Mouse (Mus musculus) layer of hippocampus, postnatal 25 days (tissue): ENCODE data around the gene Rhbdl1. TPM values are rescaled to one million over a fixed set of nuclear protein-coding genes. Genes with fewer than 3 reads are reported as not detected.
A peak's percentile ranks its signal among the peaks of the same experiment; 100 is the strongest.
"Not testable (repeated sequence)": the region's sequence is repeated elsewhere in the genome, so short reads cannot be mapped to it uniquely, and the experiment has no call there.

Experiments
- DNase-seq, 2 experiments: peaks; one replicate each; pipeline ENCODE4 v3.0.0; 2022; ENCODE audit warnings: mixed read lengths in 2 of 2, low spot score in 1 of 2; ENCODE audit errors: extremely low spot score in 1 of 2
- total RNA-seq, 2 experiments: library from RNA; stranded (reverse); gene quantifications; 2 replicates each; pipeline ENCODE4 v1.2.3; 2021

Rhbdl1 gene
- total RNA-seq, 2 experiments from 2014 or later = 62.3 to 68.3 TPM

DNA sequence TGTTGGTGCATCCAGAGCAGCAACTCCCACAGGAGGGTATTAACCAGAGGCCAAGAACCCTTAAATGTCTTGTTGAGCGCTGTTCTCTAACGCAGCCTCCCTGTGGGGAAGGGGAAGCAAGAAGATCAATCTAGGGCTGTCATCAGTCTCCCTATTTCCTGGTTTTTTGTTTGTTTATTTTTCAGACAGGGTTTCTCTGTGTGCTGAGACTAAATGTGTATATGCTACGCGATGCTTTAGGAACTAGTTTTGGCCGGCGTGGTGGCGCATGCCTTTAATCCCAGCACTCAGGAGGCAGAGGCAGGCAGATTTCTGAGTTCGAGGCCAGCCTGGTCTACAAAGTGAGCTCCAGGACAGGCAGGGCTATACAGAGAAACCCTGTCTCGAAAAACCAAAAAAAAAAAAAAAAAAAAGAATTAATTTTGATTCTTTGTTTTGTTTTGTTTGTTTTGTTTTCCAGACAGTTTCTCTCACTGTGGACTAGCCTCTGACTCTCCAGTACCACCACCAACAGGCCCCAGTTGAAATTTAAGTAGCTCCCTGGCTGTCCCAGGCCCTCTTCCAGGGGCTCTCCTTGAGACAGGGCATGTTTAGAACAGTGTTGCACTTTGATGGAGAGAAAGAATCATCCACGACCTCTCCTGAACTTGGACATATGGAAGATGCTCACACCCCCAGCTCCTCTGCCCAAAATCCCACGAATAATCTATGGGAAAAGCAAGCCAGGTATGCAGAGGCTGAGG, 36.5 kb upstream of the Rhbdl1 start:
- no peak for DNase-seq

DNA sequence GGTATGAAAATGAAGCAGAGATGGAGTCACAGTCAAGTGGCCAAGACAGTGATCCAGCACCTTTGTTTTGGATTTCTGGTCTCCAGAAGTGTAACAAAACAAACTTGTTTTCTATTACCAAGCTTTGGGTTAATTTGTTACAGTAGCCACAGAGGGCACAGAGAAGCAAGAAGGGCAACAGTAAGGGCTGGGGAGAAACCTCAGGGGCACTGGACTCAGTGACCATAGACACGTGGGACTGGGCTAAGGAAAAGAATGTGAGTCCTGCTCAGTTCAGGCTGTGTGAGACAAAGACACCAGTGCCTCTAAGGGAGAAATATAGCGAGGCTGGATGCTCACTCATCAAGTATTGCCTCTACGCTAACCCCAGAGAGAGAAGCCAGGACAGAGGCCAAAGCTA, 35.6 kb upstream of the Rhbdl1 start:
- DNase-seq = no peak

DNA sequence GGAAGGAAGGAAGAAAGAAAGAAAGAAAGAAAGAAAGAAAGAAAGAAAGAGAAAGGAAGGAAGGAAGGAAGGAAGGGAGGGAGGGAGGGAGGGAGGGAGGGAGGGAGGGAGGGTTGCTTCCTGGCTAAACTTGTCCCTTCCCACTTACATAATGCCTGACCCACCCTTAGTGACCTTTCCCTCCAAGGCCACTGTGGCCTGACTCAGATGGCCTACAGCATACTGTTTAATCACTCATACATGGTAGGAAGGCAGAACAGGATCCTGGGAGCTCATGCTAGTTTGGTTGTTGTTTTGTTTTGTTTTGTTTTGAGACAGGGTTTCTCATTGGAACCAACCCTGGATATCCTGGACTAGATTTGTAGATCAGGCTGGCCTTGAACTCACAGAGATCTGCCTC, 34.5 kb upstream of the Rhbdl1 start:
- not testable (repeated sequence) for DNase-seq

DNA sequence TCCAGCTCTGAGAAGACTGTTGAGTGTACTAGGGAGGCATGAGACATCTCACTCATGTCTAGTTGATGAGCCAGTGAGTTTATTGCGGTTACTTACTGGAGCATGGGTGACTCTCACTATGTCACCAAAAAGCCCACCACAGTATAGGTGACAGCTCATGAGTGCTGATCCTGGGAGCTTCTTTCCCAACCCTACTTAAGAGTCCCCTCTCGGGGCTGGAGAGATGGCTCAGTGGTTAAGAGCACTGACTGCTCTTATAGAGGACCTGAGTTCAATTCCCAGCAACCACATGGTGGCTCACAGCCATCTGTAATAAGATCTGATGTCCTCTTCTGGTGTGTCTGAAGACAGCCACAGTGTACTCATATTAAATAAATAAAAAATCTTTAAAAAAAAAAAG, 32.9 kb upstream of the Rhbdl1 start:
- no peak for DNase-seq

DNA sequence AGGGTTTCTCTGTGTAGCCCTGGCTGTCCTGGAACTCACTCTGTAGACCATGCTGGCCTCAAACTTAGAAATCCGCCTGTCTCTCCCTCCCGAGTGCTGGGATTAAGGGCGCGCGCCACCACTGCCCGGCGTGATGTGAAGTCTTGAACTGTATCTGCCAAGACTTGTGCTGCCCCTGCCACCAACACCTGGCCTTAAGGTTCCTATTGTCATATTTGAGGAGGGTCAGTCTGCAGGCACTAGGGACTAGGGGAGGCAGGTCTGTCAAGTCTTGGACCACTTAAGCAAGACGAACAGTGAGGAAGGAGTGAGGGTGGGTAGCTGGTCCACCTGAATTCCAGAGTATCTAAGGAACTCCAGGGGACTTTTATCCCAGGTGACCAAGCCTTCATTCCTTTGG, 32.4 kb upstream of the Rhbdl1 start:
- DNase-seq = no peak

DNA sequence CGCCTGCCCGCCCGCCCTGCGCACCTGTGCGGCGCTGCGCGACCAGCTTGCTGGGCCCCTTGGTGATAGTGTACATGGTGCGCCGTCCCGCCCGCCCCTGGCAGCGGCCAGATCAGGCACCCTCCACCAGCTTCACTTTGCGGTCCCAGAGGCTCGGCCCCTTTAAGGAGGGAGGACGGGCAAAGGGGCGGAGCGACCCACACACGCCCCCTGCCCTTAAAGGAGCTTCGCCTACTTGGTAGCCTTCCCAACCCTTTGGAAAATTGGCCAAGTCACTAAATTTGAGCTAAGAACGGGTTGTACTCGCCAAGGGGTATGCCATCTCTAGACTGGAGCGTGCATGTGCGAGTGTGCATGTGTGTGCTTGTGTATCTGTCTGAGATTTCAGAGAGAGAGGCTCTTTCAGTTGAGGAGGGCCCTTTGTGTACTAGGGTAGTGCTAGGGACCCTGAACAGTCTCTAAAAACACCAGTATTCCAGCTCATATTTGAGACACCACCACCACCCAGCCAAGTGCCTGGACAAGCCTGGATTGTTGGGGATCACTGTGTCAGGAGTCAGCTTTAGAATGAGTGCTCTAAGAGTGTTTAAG, 31.6 kb upstream of the Rhbdl1 start, which contains the start of gene Mcrip2:
Mcrip2 (minus strand) TSS at position 164 of the 591 bp plus-strand sequence.
- peak; percentile 62 to 64 for DNase-seq

DNA sequence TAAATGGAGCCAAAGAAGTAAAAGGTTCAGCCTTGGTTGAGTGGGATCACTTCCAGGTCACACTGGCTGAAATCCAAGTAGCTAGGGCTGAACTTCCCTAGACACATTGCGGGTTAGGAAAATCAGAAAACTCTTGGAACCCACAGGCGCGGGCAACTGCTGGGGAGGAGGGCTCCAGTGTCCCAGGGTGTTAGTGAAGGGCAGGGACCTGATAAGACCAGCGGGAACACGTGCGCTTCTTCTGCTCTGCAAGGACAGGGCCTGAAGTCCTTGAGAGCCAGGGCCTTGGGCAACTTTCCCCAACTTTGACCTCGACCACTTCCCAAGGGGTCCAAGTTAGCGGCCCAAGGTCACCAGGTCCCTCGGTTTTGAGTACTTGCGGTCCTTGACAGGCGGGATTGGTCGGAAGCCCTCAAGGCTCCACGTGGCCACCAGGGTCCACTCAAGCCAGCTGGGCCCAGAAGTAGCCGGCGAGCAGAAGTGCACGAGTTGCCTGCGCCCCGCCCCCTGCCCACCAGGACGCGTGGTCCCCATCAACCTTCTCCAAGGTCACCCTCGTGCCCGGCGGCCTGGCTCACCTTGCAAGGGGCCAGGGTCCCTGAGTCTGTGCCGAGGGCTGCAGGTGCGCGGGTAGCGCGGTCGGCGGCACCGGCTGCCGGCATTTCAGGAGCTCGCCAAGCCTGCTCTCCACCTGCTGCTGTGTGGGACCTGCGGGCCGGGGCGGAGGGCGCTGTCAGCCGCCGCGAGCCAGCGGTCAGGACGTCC, 30.9 kb upstream of the Rhbdl1 start:
- DNase-seq = no peak

DNA sequence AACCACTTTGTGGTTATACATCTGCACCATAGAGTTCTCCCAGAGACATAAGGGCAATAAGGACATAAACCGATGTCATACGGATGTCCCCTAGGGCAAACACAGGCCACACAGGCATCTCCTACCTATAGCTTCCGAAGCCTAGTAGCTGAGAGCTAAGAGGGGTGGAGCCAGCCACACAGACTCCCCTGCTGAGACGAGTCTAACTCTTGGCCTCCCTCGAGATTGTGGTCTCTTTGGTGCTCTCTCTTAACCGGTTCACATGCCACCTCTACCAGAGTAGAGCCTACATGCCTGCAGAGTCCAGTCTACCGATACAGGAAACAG, 30.4 kb upstream of the Rhbdl1 start:
- DNase-seq = no peak

DNA sequence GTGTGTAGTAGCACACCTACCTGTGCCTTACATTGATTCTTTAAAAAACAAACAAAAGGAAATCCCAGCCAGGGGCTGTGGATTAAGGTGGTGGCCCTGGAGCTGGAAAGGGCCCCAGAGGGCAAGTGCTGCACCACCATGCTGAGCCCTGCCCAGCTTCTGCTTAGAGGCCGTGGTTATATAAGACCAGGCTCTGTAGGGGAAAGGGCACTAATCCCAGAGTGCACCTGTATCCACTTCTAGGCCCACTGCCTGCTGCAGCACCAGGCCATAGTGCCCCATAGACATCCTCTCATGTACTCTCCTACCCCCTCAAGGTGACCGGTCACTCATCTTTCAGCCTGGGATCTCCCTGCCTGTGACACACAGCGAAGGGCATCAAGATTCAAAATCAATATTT, 29.1 kb upstream of the Rhbdl1 start:
- DNase-seq = no peak

DNA sequence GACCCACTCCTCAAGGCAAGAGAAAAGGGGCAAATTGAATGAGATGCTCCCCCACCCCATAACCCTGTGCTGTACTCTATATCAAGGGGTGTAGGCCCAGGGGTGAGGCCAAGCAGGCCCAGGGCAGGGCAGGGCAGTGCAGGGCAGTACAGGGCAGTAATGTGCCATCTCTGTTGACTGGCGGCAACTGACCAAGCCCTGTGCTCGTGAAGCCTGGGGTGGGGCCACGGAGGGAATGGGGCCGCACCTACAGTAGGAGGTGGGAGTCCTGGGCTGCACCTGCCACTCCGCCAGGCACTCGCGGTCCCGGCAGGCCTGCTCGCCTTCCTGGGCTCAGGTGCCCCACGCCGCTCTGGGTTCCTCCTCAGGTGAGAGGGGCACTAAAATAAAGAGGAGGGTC, 28.2 kb upstream of the Rhbdl1 start:
- DNase-seq = no peak

DNA sequence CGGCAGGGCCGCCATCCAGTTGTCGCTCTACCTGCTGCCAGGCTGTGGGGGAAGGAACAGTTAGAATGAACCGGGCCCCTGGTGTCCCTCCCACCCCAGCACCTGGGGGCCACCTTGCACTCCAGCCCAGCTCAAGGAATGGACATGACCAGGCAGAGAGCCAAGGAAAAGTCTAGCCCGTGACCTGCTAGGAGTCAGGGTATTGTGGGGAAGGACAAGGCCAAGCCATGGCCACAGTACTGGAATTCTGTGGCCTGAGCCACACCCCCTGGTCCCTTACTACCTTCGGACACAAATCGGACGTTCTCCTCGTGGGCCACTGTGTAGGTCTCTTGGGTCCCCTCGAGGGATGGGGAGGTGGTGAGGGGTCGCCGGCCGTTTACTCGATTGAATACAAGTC, 27.2 kb upstream of the Rhbdl1 start:
- no peak for DNase-seq

DNA sequence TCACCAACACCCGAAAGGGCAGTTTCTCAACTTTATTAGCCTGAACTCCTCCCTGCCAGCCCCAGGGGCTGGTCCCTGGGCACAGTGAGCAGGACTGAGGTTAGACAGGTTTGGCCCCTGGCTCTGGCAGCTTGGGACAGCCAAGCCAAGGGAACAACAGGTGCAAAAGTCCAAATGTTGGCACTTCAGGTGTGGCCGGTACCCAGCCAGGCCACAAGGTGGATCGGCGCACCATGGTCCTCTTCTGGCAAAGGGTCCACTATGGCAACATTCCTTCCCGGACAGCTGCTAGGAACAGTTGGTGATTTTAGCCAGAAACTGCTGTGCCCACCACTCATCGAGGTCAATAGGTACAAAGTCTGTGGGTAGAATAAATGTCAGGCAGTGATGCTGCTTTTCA, 26.6 kb upstream of the Rhbdl1 start:
- DNase-seq = no peak

DNA sequence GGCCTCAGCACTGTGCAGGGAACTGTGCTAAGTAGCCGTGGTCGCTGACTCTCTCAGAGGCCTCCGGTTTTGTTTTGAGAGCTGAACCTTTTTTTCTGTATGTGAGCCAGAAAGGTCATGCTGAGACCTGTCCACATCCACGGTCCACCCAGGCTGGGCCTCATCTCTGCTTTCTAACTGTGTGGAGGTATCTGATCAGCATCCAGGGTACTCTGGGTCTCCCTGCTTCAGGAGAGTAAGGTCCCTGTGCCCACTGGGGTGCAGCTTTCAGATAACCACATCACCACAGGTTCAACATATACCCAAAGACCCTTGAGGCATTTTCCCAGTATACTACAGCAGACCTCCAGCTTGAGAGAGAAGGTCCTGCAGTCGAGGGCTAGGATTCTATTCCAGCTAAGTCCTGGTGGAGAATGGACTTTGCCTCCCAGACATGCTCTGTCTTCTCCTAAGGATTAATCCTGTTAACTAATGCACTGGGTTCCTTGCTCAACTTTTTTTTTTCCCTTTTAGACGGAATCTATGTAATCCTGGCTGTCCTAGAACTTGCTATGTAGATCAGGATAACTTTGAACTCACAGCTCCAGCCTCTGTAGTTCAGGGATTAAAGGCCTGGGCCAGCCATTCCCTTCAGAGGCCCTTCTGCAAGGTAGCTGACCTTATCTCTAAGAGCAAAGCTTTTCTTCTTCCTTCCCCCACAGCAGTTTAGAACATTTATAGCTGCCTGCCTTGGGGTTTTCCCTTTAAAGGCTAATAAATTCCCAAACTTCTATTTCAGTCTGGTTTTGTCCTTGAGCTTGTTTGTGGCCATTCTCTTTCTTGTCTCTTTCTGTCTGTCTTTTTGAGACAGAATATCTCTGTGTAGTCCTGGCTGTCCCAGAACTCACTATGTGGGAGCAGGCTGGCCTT, 24.9 kb upstream of the Rhbdl1 start:
- DNase-seq = no peak

DNA sequence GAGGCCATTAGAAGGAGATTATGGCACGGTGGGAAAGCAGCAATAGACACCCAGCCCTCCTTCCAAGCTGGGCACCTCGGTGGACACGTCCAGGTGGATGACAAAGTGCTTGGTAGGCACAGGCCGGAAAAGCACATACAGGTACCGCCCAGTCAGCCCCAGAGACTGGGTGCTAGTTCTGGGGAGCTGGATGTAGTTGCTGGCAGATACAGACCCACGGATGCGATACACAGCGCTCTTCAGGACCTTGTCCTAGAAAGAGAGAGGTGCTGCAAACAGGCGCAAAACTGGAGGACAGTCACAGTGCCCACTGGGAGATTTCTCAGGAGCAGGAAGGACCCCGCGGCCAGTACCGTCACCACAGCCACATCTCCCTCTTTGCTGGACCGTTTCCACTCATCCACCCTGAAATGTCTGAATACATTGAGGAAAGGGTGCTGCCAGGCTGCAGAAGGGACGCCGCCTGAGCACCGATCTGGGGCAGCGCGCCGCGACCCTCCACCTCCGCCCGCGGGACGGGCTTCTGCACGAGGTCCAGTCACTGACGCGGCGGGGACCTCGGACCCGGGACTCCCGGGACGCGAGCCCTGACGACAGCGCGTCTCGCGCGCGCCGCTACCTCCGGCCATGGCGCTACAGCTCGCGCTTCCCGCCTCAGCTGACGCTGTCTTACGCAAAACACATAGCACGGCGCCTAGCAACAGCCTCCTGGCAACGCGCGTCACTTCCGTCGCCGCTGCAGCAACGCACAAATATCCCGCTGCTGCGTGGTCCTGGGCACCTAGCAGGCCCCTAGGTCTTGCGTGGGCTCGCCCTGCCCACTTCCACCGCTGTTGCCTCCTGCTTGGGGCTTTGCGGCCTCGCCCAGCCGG, 24.0 kb upstream of the Rhbdl1 start, which contains the start of gene Wdr90:
Wdr90 (minus strand) TSS at position 670 of the 872 bp plus-strand sequence.
- peak; percentile 84 to 85 for DNase-seq

DNA sequence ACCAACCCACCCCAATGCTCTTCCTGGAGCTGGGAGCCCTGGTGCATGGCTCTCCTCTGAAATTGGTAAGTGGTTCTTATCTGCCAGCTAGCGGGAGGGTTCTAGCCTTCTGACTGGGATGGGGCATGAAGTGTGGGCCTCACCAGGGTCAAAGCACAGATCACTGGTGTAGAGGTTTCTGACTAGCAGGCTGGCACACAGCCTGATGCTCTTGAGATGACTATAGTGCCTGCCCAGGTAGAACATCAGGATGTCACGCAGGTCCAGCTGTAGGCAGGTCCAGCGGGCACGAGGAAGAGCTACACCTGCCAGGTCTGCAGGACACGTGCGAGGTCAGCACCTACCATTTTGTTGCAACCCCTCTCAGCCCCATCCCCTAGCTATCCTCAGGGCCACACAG, 23.1 kb upstream of the Rhbdl1 start:
- DNase-seq = no peak

DNA sequence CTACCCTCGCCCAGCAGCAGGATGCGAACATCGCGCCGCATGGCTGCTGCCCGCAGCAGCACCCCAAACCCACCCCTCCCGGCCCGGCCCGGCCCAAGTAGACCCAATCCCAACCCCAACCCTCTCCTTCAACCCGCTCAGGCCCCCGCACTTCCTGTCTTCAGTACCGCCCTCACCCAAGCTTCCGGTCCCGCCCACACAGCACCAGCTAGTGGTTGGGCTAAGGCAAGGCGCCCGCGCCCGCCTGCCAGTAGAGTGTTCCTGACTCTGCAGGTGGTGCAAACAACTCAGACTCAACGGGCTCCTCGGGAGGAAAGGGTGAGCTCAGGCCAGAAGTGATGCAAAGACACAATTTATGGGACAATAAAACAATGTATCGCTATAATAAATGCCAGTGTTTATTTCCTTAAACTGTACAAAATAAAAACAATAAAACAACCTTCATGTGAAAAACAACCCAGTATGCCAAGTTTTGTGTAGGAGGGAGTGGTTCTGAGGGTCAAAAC, 7.4 kb upstream of the Rhbdl1 start, which contains the start of gene Rhot2:
Rhot2 (minus strand) TSS at position 456 of the 506 bp plus-strand sequence.
- peak; percentile 86 to 89 for DNase-seq

DNA sequence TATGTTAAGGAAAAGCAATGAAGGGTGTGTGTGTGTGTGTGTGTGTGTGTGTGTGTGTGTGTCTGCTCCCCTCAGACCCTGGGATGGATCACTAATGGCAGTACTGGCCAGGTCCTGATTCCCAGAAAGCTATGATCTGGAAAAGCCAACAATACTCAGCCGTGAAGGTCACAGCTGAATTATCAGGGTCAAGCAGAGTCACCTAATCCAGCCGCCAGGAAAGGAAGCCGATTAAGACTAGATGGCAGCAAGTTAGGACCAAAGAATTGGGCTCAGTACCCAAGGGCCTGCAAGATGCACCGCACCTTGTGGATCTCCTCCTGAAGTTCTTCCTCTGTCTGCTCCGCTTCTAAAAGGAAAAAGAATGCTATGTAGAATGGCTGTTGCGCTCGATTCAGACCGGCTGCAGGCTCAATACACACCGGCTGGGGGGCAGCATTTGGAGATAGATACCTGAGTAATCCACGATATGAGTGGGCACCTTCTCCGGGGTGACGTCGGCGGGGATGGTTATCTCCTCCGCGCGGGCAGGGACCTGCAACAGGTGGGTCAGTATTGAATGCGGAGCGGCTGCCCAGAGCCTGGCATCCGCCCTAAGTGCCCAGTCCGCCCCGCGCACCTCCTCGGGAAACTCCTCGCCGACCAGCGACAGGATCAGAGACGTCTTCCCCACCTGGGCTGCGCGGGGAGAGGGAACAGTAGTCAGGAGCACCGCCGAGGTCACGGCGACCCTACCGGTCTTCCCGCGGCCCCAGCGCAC, 6.7 kb upstream of the Rhbdl1 start:
- peak in 1 of 2 experiments; percentile 33 for DNase-seq

DNA sequence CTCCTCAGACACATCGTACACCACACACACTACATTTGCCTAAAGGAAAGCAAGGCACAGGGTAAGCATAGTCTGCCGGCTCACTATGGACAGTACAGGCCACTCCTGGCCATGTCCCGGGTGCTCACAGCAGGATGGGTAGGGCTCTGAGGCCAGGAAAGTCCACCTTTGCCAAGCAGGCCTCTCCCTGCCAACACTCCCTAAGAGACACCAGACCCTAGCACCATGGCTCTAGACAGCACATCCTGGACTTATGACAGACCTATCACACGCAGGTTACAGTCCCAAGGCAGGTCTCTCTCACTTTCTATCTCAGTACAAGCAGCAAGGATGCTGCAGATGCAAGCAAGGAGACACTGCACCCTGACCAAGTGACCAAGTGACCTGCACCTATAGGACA, 6.0 kb upstream of the Rhbdl1 start:
- DNase-seq = no peak

DNA sequence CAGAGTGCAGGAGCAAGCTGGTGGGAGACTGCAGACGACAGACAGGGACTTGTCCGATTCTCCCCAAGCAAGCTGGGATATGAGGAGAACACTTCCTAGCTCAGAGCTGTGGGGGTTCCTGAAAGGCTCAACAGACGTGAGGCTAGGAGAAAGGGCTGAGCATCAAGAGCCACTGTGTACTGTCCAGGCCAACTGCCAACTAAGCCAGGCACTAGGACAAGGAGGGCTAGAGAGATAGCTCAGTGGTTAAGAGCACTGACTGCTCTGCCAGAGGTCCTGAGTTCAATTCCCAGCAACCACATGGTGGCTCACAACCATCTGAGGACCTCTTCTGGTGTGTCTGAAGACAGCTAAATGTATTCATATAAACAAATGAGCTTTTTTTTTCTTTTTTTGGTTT, 5.4 kb upstream of the Rhbdl1 start:
- DNase-seq = no peak
